Mouse (Mus musculus) lung, postnatal 0 days (tissue): ENCODE measurements around the gene Slc18a3. TPM values are rescaled to one million over a fixed set of nuclear protein-coding genes. Genes with fewer than 3 reads are reported as not detected.

Source experiments
- ATAC-seq: fragments of 200-750 bp; cut with Nextera tagmentation; 2 replicates; pipeline ENCODE4 v1.8.0; 2017; ENCODE audit warnings: moderate library complexity
- DNase-seq: peaks from one replicate; pipeline ENCODE4 v3.0.0-alpha.2; 2016; ENCODE audit warnings: low spot score
- H3K27ac ChIP-seq: fragments of 300-500 bp; sonication (generic); 2 replicates; pipeline ENCODE4 v1.5.1; 2014; ENCODE audit warnings: antibody characterized with exemption, mild to moderate bottlenecking, low read length, mixed read lengths
- H3K27me3 ChIP-seq: fragments of 300-500 bp; sonication (generic); replicated peaks from 2 replicates; pipeline ENCODE4 v1.6.1; 2014; ENCODE audit warnings: low read length, mixed read lengths; ENCODE audit not compliant: insufficient read depth
- H3K36me3 ChIP-seq: fragments of 300-500 bp; sonication (generic); 2 replicates; pipeline ENCODE4 v1.6.1; 2014; ENCODE audit warnings: low read length, mixed read lengths; ENCODE audit not compliant: insufficient read depth
- H3K4me1 ChIP-seq: fragments of 300-500 bp; sonication (generic); 2 replicates; pipeline ENCODE4 v1.6.1; 2014; ENCODE audit warnings: antibody characterized with exemption, low read depth, low read length, mixed read lengths; ENCODE audit not compliant: insufficient read depth
- H3K4me2 ChIP-seq: fragments of 300-500 bp; sonication (generic); replicated peaks from 2 replicates; pipeline ENCODE4 v1.6.1; 2014; ENCODE audit warnings: low read depth, mild to moderate bottlenecking, low read length, moderate library complexity, mixed read lengths
- H3K4me3 ChIP-seq: fragments of 300-500 bp; sonication (generic); 2 replicates; pipeline ENCODE4 v1.5.1; 2014; ENCODE audit warnings: low read depth, low read length
- H3K9ac ChIP-seq: fragments of 300-500 bp; sonication (generic); replicated peaks from 2 replicates; pipeline ENCODE4 v1.6.1; 2014; ENCODE audit warnings: low read depth, mild to moderate bottlenecking
- H3K9me3 ChIP-seq: fragments of 300-500 bp; sonication (generic); 2 replicates; pipeline ENCODE4 v1.6.1; 2016; ENCODE audit warnings: low read length, mixed read lengths
- CTCF ChIP-seq: IDR thresholded peaks from 2 replicates; pipeline ENCODE4 v1.5.1; 2016; ENCODE audit warnings: antibody characterized with exemption, mild to moderate bottlenecking
- EP300 ChIP-seq: IDR thresholded peaks from 2 replicates; pipeline ENCODE4 v1.6.1; 2016; ENCODE audit warnings: antibody characterized with exemption, mild to moderate bottlenecking, control low read depth
- WGBS: fragments of 180-500 bp; shearing (Covaris S2); extraction: QIAGEN DNeasy Blood & Tissue Kit; methylation state at CpG from one replicate; pipeline ENCODE4 v1.1.7; 2014; 5-methylcytosine and 5-hydroxymethylcytosine counted together
- polyA plus RNA-seq: library from polyadenylated mRNA; unstranded; fragments of >200 nt; fragmentation: Nextera tagmentation; extraction: Ambion mirVana; gene quantifications from 2 replicates; pipeline ENCODE4 v1.2.1, GENCODE M21; 2015

Gene Slc18a3
- polyA plus RNA-seq, 1 experiment from 2014 or later = not detected

DNA sequence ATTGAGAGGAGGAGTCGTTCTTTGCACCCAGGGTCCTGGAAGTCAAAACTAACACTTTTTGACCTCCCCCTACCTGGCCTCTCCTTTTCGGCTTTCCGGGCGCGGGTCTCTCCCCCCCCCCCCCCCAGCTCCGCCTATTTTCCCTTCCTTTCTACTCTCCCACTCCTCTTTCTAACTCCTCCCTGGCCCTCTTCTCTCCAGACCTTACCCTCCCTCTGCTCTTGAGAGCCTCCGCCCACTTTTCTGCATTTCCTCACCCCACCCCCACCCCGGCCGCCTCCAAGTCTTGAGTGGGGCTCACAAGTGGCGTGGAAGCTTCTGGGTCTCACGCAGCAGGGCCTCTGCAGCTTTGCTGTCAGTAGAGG, 838 bp upstream of the Slc18a3 start:
- Histone ChIP-seq H3K36me3 (no peaks in the 10 kb centered on the region), H3K27me3 (peaks cover 59% of the 10 kb centered on the region), H3K4me3 (no peak overlapping the region), H3K4me2 (no peak overlapping the region), H3K4me1 (no peaks in the 10 kb centered on the region), H3K9me3 (no peaks in the 10 kb centered on the region), H3K27ac (no peak overlapping the region), H3K9ac (no peak overlapping the region)
- WGBS = 5% methylated on average over 7 of the region's 11 CpGs
- ATAC-seq (no peak), DNase-seq (no peak)
- TF ChIP-seq EP300 (no peak), CTCF (no peak)

DNA sequence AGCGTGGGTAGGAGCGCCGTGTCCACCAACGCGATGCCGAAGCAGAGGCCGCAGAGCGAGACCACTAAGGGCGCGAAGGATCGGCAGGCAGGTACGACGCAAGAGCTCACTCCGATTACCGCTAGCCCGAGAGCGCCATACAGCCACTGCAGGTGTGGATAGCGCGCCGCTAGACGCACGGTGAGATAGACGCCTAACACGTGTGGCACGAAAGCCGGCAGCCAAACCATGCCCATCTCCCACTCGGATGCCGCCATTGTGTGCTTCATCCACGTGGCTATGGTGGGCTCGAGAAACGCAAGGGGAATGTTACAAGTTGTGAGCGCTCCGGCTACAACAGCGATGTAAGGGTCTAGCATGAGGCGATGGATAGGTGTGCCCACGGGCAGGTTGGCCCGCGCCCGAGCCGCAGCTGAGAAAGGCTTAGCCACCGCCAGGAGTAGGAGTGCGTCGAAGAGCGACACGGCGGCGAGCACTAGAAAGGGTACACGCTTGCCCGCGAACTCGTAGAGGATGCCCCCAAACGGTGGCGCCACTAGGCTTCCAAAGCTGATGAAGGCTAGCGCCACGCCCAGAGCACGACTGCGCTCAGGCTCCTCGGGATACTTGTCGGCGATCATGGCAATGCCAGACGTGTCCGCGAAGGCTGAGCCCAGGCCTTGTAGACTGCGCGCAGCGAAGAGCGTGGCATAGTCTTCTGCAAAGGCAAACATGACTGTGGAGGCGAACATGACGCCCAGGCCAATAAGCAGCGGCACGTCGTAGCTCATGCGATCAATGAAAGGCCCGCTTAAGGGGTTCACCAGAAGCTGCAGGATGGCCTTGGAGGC, 1.2 kb downstream of the Slc18a3 start:
- DNase-seq (no peak), ATAC-seq (no peak)
- Histone ChIP-seq H3K4me3 (no peak overlapping the region), H3K27ac (no peak overlapping the region), H3K4me1 (no peaks in the 10 kb centered on the region), H3K27me3 (peaks cover 61% of the 10 kb centered on the region), H3K9me3 (no peaks in the 10 kb centered on the region), H3K9ac (no peak overlapping the region), H3K4me2 (no peak overlapping the region), H3K36me3 (no peaks in the 10 kb centered on the region)
- 4% methylated on average over 74 of the region's 74 CpGs for WGBS
- TF ChIP-seq CTCF (no peak), EP300 (no peak)

DNA sequence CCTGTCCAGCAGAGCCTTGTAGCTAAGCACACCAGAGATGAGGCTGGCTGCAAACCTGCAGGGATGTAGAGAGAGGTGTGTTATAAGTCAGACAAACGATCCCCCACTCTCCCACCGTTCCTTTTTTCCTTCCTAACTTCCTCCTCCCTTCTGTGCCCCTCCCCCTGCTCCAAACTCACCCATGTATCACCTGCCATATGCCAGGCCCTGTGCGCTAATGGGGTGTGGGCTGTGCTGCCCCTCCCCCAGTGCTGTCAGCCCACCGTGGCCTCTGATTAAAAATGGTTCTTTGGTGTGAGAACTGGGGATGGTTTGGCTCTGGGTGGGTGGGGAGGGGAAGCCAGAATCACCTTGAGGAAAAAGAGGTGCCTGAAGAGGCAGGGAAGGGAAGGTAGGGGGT, 12.1 kb downstream of the Slc18a3 start:
- Histone ChIP-seq H3K9me3 (no peaks in the 10 kb centered on the region), H3K27ac (no peak overlapping the region), H3K9ac (no peak overlapping the region), H3K27me3 (0 out of 2 replicates have a peak, but pooled peaks cover 3% of the 10 kb centered on the region), H3K4me3 (no peak overlapping the region), H3K4me1 (no peaks in the 10 kb centered on the region), H3K4me2 (no peak overlapping the region), H3K36me3 (no peaks in the 10 kb centered on the region)
- TF ChIP-seq CTCF (no peak), EP300 (no peak)
- 7% methylated on average over 4 of the region's 4 CpGs for WGBS
- DNase-seq (no peak), ATAC-seq (no peak)

DNA sequence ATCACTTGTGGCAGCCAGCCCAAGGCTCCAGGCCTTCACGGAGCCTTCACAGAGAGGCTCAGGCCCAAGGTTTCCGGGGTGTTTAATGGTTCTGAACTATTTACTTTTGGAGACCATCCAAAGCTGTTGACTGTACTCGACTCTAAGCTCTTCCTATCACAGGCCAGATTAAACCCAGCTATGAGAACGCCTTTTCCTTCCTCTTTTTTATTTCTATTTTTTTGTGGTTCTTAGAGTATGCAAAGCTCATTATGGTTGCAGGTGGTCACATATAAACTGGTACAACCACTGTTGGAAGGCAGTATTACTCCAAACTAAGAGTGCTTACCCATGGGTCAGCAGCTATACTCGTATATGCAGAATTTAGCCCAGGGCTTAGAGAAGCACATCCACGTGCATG, 17.7 kb downstream of the Slc18a3 start:
- no peaks in the 10 kb centered on the region for H3K36me3 ChIP-seq
- H3K4me2 ChIP-seq = no peak overlapping the region
- no peaks in the 10 kb centered on the region for H3K9me3 ChIP-seq
- no peak for ATAC-seq
- H3K27me3 ChIP-seq = no peaks in the 10 kb centered on the region
- no peak for TF ChIP-seq EP300
- no peak for TF ChIP-seq CTCF
- DNase-seq = no peak
- WGBS = 62% methylated on average over 6 of the region's 6 CpGs
- H3K9ac ChIP-seq = no peak overlapping the region
- no peak overlapping the region for H3K27ac ChIP-seq
- H3K4me3 ChIP-seq = no peak overlapping the region
- no peaks in the 10 kb centered on the region for H3K4me1 ChIP-seq

DNA sequence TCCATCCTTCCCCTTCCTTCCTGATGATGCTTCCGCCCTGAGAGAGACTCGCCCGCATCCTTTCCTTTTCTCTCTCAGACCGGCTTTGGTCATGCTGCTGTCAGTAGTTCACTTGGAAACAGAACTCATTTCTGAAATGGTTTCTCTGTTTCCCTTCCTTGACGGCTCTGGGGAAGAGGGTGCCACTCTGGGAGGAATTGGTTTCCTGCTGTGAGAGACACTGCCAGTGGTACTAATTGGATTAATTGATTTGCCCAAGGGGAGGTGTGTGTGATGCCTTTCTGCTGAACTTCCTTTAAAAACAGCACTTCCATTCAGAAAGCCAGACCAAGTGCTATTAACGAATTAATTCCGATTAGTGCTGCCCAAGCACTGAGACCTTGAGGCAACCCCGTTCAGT, 21.2 kb downstream of the Slc18a3 start:
- ATAC-seq (no peak), DNase-seq (no peak)
- Histone ChIP-seq H3K4me1 (no peaks in the 10 kb centered on the region), H3K9ac (no peak overlapping the region), H3K27me3 (no peaks in the 10 kb centered on the region), H3K27ac (no peak overlapping the region), H3K4me2 (no peak overlapping the region), H3K4me3 (no peak overlapping the region), H3K9me3 (no peaks in the 10 kb centered on the region), H3K36me3 (no peaks in the 10 kb centered on the region)
- 35% methylated on average over 8 of the region's 8 CpGs for WGBS
- TF ChIP-seq CTCF (no peak), EP300 (no peak)

DNA sequence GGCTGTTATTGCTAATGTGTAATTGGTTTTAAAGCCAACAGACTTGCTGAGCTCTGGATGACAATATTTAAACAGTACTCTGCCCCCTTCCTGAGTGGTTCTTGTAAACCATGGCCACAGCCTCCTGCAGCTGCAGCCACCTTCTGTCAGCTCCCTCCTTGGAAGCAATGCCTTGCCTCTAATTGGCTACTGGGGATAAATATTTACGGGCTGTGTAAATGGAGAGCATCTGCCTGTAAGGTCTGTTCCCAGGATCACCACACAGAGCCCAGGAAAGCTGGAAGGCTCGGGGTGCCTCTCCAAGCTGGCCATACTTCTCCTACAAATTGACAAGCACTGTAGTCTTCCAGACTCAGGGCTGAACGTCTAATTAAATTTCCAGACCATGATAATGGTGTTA, 24.9 kb downstream of the Slc18a3 start:
- Histone ChIP-seq H3K27ac (no peak overlapping the region), H3K36me3 (no peaks in the 10 kb centered on the region), H3K9me3 (no peaks in the 10 kb centered on the region), H3K4me2 (no peak overlapping the region), H3K4me3 (no peak overlapping the region), H3K9ac (no peak overlapping the region), H3K4me1 (no peaks in the 10 kb centered on the region), H3K27me3 (no peaks in the 10 kb centered on the region)
- DNase-seq (no peak), ATAC-seq (no peak)
- TF ChIP-seq EP300 = no peak
- no peak for TF ChIP-seq CTCF
- WGBS = 18% methylated on average over 3 of the region's 3 CpGs
